Mouse (Mus musculus) midbrain, embryonic 12.5 days (tissue): Measurements from ENCODE around the gene Psmg3. TPM values are rescaled to one million over a fixed set of nuclear protein-coding genes. Genes with fewer than 3 reads are reported as not detected.
A peak's percentile ranks its signal among the peaks of the same experiment; 100 is the strongest.

ENCODE experiments used
- ATAC-seq: fragments of 200-750 bp; cut with Nextera tagmentation; 2 replicates; pipeline ENCODE4 v1.8.0; 2017; ENCODE audit warnings: low read depth, moderate TSS enrichment, moderate library complexity; ENCODE audit not compliant: low FRiP score
- H3K27ac ChIP-seq: fragments of 300-500 bp; sonication (generic); replicated peaks from 2 replicates; pipeline ENCODE4 v1.5.1; 2016; ENCODE audit warnings: mild to moderate bottlenecking
- H3K27me3 ChIP-seq: fragments of 300-500 bp; sonication (generic); 2 replicates; pipeline ENCODE4 v1.6.1; 2016; ENCODE audit warnings: mild to moderate bottlenecking
- H3K36me3 ChIP-seq: fragments of 300-500 bp; sonication (generic); 2 replicates; pipeline ENCODE4 v1.6.1; 2016
- H3K4me1 ChIP-seq: fragments of 300-500 bp; sonication (generic); 2 replicates; pipeline ENCODE4 v1.6.1; 2016
- H3K4me2 ChIP-seq: fragments of 300-500 bp; sonication (generic); replicated peaks from 2 replicates; pipeline ENCODE4 v1.6.1; 2016; ENCODE audit warnings: mild to moderate bottlenecking, moderate library complexity
- H3K4me3 ChIP-seq: fragments of 300-500 bp; sonication (generic); 2 replicates; pipeline ENCODE4 v1.5.1; 2016; ENCODE audit warnings: mild to moderate bottlenecking
- H3K9ac ChIP-seq: fragments of 300-500 bp; sonication (generic); replicated peaks from 2 replicates; pipeline ENCODE4 v1.6.1; 2016; ENCODE audit warnings: mild to moderate bottlenecking, moderate library complexity
- H3K9me3 ChIP-seq: fragments of 300-500 bp; sonication (generic); 2 replicates; pipeline ENCODE4 v1.6.1; 2016; ENCODE audit warnings: mild to moderate bottlenecking
- WGBS: fragments of 180-500 bp; shearing (Covaris S2); methylation state at CpG from one replicate; pipeline ENCODE4 v1.1.7; 2016; 5-methylcytosine and 5-hydroxymethylcytosine counted together
- polyA plus RNA-seq: library from polyadenylated mRNA; unstranded; fragments of >200 nt; fragmentation: Nextera tagmentation; extraction: Ambion mirVana; gene quantifications from 2 replicates; pipeline ENCODE4 v1.2.1, GENCODE M21; 2016

The Psmg3 gene
- polyA plus RNA-seq, 1 experiment from 2014 or later, result 70.5 TPM

- ATAC-seq, result no peak
- 86% methylated on average over 13 of the region's 13 CpGs for WGBS
- no peak overlapping the region for H3K4me3 ChIP-seq
These were observed 2.7 kb upstream of the Psmg3 start for GRCm38 (mm10) chr5:139829384-139829783.

GRCm38 (mm10) chr5:139827593-139827992, 908 bp upstream of the Psmg3 start:
- Histone ChIP-seq H3K4me3 (no peak overlapping the region), H3K4me1 (peaks cover 12% of the 10 kb centered on the region), H3K36me3 (peaks cover 13% of the 10 kb centered on the region), H3K27ac (no peak overlapping the region), H3K9ac (no peak overlapping the region), H3K4me2 (no peak overlapping the region), H3K9me3 (no peaks in the 10 kb centered on the region), H3K27me3 (peaks cover 3% of the 10 kb centered on the region; the same call in 1 of the 2 replicates)
- 96% methylated on average over 1 of the region's 1 CpGs for WGBS
- ATAC-seq, result no peak

More at GRCm38 (mm10) chr5:139829384-139829783, 2.7 kb upstream of the Psmg3 start:
- Histone ChIP-seq H3K27ac (no peak overlapping the region), H3K9me3 (no peaks in the 10 kb centered on the region), H3K36me3 (no peaks in the 10 kb centered on the region), H3K27me3 (peaks cover 3% of the 10 kb centered on the region; the same call in 1 of the 2 replicates), H3K9ac (no peak overlapping the region), H3K4me2 (no peak overlapping the region), H3K4me1 (peaks cover 12% of the 10 kb centered on the region)

- peak overlapping the region; percentile 80 for H3K9ac ChIP-seq
- peak overlapping the region; percentile 86 for H3K4me3 ChIP-seq
- peak overlapping the region; percentile 94 for H3K4me2 ChIP-seq
- no peak for ATAC-seq
- H3K9me3 ChIP-seq, result no peaks in the 10 kb centered on the region
- peaks cover 29% of the 10 kb centered on the region for H3K36me3 ChIP-seq
- H3K27ac ChIP-seq, result peak overlapping the region; percentile 63
- no peaks in the 10 kb centered on the region for H3K27me3 ChIP-seq
- 50% methylated on average over 11 of the region's 11 CpGs for WGBS
- H3K4me1 ChIP-seq, result peaks cover 12% of the 10 kb centered on the region
These were observed 738 bp downstream of the Psmg3 start for GRCm38 (mm10) chr5:139825947-139826346.

- Histone ChIP-seq H3K9ac (no peak overlapping the region), H3K36me3 (peaks cover 29% of the 10 kb centered on the region), H3K4me2 (no peak overlapping the region), H3K4me3 (no peak overlapping the region), H3K27ac (no peak overlapping the region), H3K9me3 (no peaks in the 10 kb centered on the region), H3K27me3 (no peaks in the 10 kb centered on the region), H3K4me1 (peaks cover 12% of the 10 kb centered on the region)
- 93% methylated on average over 10 of the region's 10 CpGs for WGBS
- no peak for ATAC-seq
These were observed 2.2 kb downstream of the Psmg3 start for GRCm38 (mm10) chr5:139824531-139824930.

- no peak overlapping the region for H3K4me3 ChIP-seq
- H3K9me3 ChIP-seq, result no peaks in the 10 kb centered on the region
- no peak overlapping the region for H3K4me2 ChIP-seq
- no peak overlapping the region for H3K9ac ChIP-seq
- H3K36me3 ChIP-seq, result peaks cover 29% of the 10 kb centered on the region
- no peaks in the 10 kb centered on the region for H3K27me3 ChIP-seq
- WGBS, result 85% methylated on average over 12 of the region's 12 CpGs
- no peak for ATAC-seq
- peaks cover 12% of the 10 kb centered on the region for H3K4me1 ChIP-seq
- H3K27ac ChIP-seq, result no peak overlapping the region
These were observed 4.9 kb downstream of the Psmg3 start for GRCm38 (mm10) chr5:139821466-139822459.

- H3K36me3 ChIP-seq, result peaks cover 29% of the 10 kb centered on the region
- no peaks in the 10 kb centered on the region for H3K9me3 ChIP-seq
- H3K9ac ChIP-seq, result no peak within 1 kb of the TSS
- no peak within 1 kb of the TSS for H3K4me3 ChIP-seq
- no peaks in the 10 kb centered on the region for H3K4me1 ChIP-seq
- no peak within 1 kb of the TSS for H3K4me2 ChIP-seq
- no peak for ATAC-seq
- 84% methylated on average over 9 of the region's 9 CpGs for WGBS
- no peak within 1 kb of the TSS for H3K27ac ChIP-seq
- peaks cover 9% of the 10 kb centered on the region for H3K27me3 ChIP-seq
These were observed 7.0 kb downstream of the Psmg3 start, which contains the start of gene Tmem184a for GRCm38 (mm10) chr5:139819538-139820181. Gene Tmem184a, minus strand, starts transcription at chr5:139819917.

- ATAC-seq, result no peak
- peaks cover 28% of the 10 kb centered on the region for H3K36me3 ChIP-seq
- H3K4me2 ChIP-seq, result no peak overlapping the region
- H3K9ac ChIP-seq, result no peak overlapping the region
- H3K4me3 ChIP-seq, result no peak overlapping the region
- no peak overlapping the region for H3K27ac ChIP-seq
- H3K4me1 ChIP-seq, result no peaks in the 10 kb centered on the region
- H3K9me3 ChIP-seq, result no peaks in the 10 kb centered on the region
- peaks cover 17% of the 10 kb centered on the region for H3K27me3 ChIP-seq
- WGBS, result 53% methylated on average over 4 of the region's 4 CpGs
These were observed 7.9 kb downstream of the Psmg3 start for GRCm38 (mm10) chr5:139818801-139819200.

- ATAC-seq, result no peak
- H3K36me3 ChIP-seq, result peaks cover 21% of the 10 kb centered on the region
- 81% methylated on average over 3 of the region's 3 CpGs for WGBS
- no peaks in the 10 kb centered on the region for H3K4me1 ChIP-seq
- no peaks in the 10 kb centered on the region for H3K9me3 ChIP-seq
- H3K4me2 ChIP-seq, result no peak overlapping the region
- H3K4me3 ChIP-seq, result no peak overlapping the region
- peaks cover 25% of the 10 kb centered on the region for H3K27me3 ChIP-seq
- no peak overlapping the region for H3K9ac ChIP-seq
- no peak overlapping the region for H3K27ac ChIP-seq
These were observed 8.6 kb downstream of the Psmg3 start for GRCm38 (mm10) chr5:139818056-139818455.

- Histone ChIP-seq H3K27me3 (peaks cover 30% of the 10 kb centered on the region), H3K4me2 (no peak overlapping the region), H3K27ac (no peak overlapping the region), H3K4me3 (no peak overlapping the region), H3K36me3 (peaks cover 13% of the 10 kb centered on the region), H3K4me1 (no peaks in the 10 kb centered on the region), H3K9ac (no peak overlapping the region), H3K9me3 (no peaks in the 10 kb centered on the region)
- no peak for ATAC-seq
- WGBS, result 6% methylated on average over 1 of the region's 1 CpGs
These were observed 9.4 kb downstream of the Psmg3 start for GRCm38 (mm10) chr5:139817292-139817691.

GRCm38 (mm10) chr5:139816445-139816844, 10.2 kb downstream of the Psmg3 start:
- H3K9ac ChIP-seq, result no peak overlapping the region
- no peak overlapping the region for H3K4me3 ChIP-seq
- no peak overlapping the region for H3K4me2 ChIP-seq
- no peak for ATAC-seq
- H3K27ac ChIP-seq, result no peak overlapping the region
- no peaks in the 10 kb centered on the region for H3K9me3 ChIP-seq
- peaks cover 5% of the 10 kb centered on the region; the same call in 1 of the 2 replicates for H3K36me3 ChIP-seq
- no peaks in the 10 kb centered on the region for H3K4me1 ChIP-seq
- peaks cover 30% of the 10 kb centered on the region for H3K27me3 ChIP-seq

- Histone ChIP-seq H3K27me3 (peaks cover 30% of the 10 kb centered on the region), H3K36me3 (no peaks in the 10 kb centered on the region)
These were observed 10.7 kb downstream of the Psmg3 start for GRCm38 (mm10) chr5:139815964-139816363.

GRCm38 (mm10) chr5:139813963-139814381, 12.7 kb downstream of the Psmg3 start:
- ATAC-seq, result no peak
- H3K27ac ChIP-seq, result no peak overlapping the region
- H3K4me3 ChIP-seq, result no peak overlapping the region
- H3K36me3 ChIP-seq, result no peaks in the 10 kb centered on the region
- H3K9me3 ChIP-seq, result no peaks in the 10 kb centered on the region
- H3K4me2 ChIP-seq, result no peak overlapping the region
- H3K27me3 ChIP-seq, result peaks cover 30% of the 10 kb centered on the region
- no peaks in the 10 kb centered on the region for H3K4me1 ChIP-seq
- H3K9ac ChIP-seq, result no peak overlapping the region
- 7% methylated on average over 13 of the region's 13 CpGs for WGBS

More at GRCm38 (mm10) chr5:139815964-139816363, 10.7 kb downstream of the Psmg3 start:
- no peaks in the 10 kb centered on the region for H3K4me1 ChIP-seq
- no peak for ATAC-seq
- 83% methylated on average over 6 of the region's 6 CpGs for WGBS
- H3K9me3 ChIP-seq, result no peaks in the 10 kb centered on the region
- no peak overlapping the region for H3K4me2 ChIP-seq
- no peak overlapping the region for H3K27ac ChIP-seq
- no peak overlapping the region for H3K4me3 ChIP-seq
- no peak overlapping the region for H3K9ac ChIP-seq
